Mouse (Mus musculus) megakaryocyte, embryonic 14.5 days (primary cell): Measurements from ENCODE around the gene Phf21b. TPM values are rescaled to one million over a fixed set of nuclear protein-coding genes. Genes with fewer than 3 reads are reported as not detected.
A peak's percentile ranks its signal among the peaks of the same experiment; 100 is the strongest.

ENCODE experiments used
- H3K27me3 ChIP-seq: replicated peaks from 2 replicates; pipeline ENCODE3; 2012; ENCODE audit warnings: inconsistent platforms
- H3K36me3 ChIP-seq: replicated peaks from 2 replicates; pipeline ENCODE3; 2012; ENCODE audit warnings: low read length, inconsistent platforms, mixed read lengths
- H3K4me1 ChIP-seq: 2 replicates; pipeline ENCODE4 v1.6.1; 2012; ENCODE audit warnings: inconsistent platforms
- H3K4me3 ChIP-seq: replicated peaks from 2 replicates; pipeline ENCODE3; 2012; ENCODE audit warnings: moderate library complexity, mild to moderate bottlenecking, inconsistent platforms
- H3K9me3 ChIP-seq: 2 replicates; pipeline ENCODE4 v1.6.1; 2012; ENCODE audit warnings: inconsistent platforms
- FLI1 ChIP-seq: IDR thresholded peaks from 2 replicates; pipeline ENCODE4 v1.6.1; 2012; ENCODE audit warnings: low read length, inconsistent platforms, mixed read lengths
- GATA1 ChIP-seq: IDR thresholded peaks from 3 replicates; pipeline ENCODE4 v1.6.1; 2012; ENCODE audit warnings: mixed read lengths, low read length, inconsistent platforms, borderline replicate concordance
- polyA plus RNA-seq: library from polyadenylated mRNA; stranded (reverse); fragments of >175 nt; gene quantifications from 2 replicates; pipeline ENCODE4 v1.2.3, GENCODE M21; 2012; ENCODE audit warnings: low replicate concordance; ENCODE audit not compliant: insufficient read depth

The Phf21b gene
- polyA plus RNA-seq, 1 experiment, result 1.2 TPM

GRCm38 (mm10) chr15:84762712-84763422 lies 93.0 kb downstream of the Phf21b start:
- peaks cover 49% of the 10 kb centered on the region for H3K27me3 ChIP-seq
- no peaks in the 10 kb centered on the region for H3K9me3 ChIP-seq
- no peak overlapping the region for H3K4me3 ChIP-seq
- no peak for TF ChIP-seq GATA1
- no peak for TF ChIP-seq FLI1
- no peaks in the 10 kb centered on the region for H3K36me3 ChIP-seq
- peaks cover 5% of the 10 kb centered on the region for H3K4me1 ChIP-seq

GRCm38 (mm10) chr15:84758493-84758892 lies 97.4 kb downstream of the Phf21b start:
- peaks cover 58% of the 10 kb centered on the region for H3K27me3 ChIP-seq
- no peaks in the 10 kb centered on the region for H3K36me3 ChIP-seq
- H3K4me1 ChIP-seq, result peaks cover 5% of the 10 kb centered on the region
- H3K4me3 ChIP-seq, result no peak overlapping the region
- no peaks in the 10 kb centered on the region for H3K9me3 ChIP-seq
- TF ChIP-seq GATA1, result no peak
- no peak for TF ChIP-seq FLI1

GRCm38 (mm10) chr15:84756426-84756825 lies 99.4 kb downstream of the Phf21b start:
- no peak overlapping the region for H3K4me3 ChIP-seq
- no peak for TF ChIP-seq GATA1
- TF ChIP-seq FLI1, result no peak
- peaks cover 57% of the 10 kb centered on the region for H3K27me3 ChIP-seq
- no peaks in the 10 kb centered on the region for H3K36me3 ChIP-seq
- no peaks in the 10 kb centered on the region for H3K4me1 ChIP-seq
- no peaks in the 10 kb centered on the region for H3K9me3 ChIP-seq

GRCm38 (mm10) chr15:84754987-84755386 lies 100.9 kb downstream of the Phf21b start:
- Histone ChIP-seq H3K4me3 (no peak overlapping the region), H3K9me3 (no peaks in the 10 kb centered on the region), H3K36me3 (no peaks in the 10 kb centered on the region), H3K27me3 (peaks cover 51% of the 10 kb centered on the region), H3K4me1 (no peaks in the 10 kb centered on the region)
- TF ChIP-seq GATA1 (no peak), FLI1 (no peak)

GRCm38 (mm10) chr15:84745831-84746230 lies 110.0 kb downstream of the Phf21b start:
- Histone ChIP-seq H3K4me1 (no peaks in the 10 kb centered on the region), H3K4me3 (no peak overlapping the region), H3K27me3 (peaks cover 32% of the 10 kb centered on the region), H3K9me3 (no peaks in the 10 kb centered on the region), H3K36me3 (no peaks in the 10 kb centered on the region)
- TF ChIP-seq FLI1, result no peak
- TF ChIP-seq GATA1, result no peak

GRCm38 (mm10) chr15:84744308-84744707 lies 111.5 kb downstream of the Phf21b start:
- H3K4me1 ChIP-seq, result no peaks in the 10 kb centered on the region
- no peaks in the 10 kb centered on the region for H3K9me3 ChIP-seq
- TF ChIP-seq GATA1, result no peak
- no peak for TF ChIP-seq FLI1
- no peaks in the 10 kb centered on the region for H3K36me3 ChIP-seq
- peaks cover 36% of the 10 kb centered on the region for H3K27me3 ChIP-seq
- H3K4me3 ChIP-seq, result no peak overlapping the region

- no peaks in the 10 kb centered on the region for H3K36me3 ChIP-seq
- peaks cover 36% of the 10 kb centered on the region for H3K27me3 ChIP-seq
- H3K9me3 ChIP-seq, result no peaks in the 10 kb centered on the region
- no peak for TF ChIP-seq GATA1
- no peak for TF ChIP-seq FLI1
- no peaks in the 10 kb centered on the region for H3K4me1 ChIP-seq
- H3K4me3 ChIP-seq, result no peak overlapping the region
Observed at GRCm38 (mm10) chr15:84743347-84743746, 112.5 kb downstream of the Phf21b start.

GRCm38 (mm10) chr15:84741573-84741972 lies 114.3 kb downstream of the Phf21b start:
- H3K4me3 ChIP-seq, result peak overlapping the region; percentile 19
- peaks cover 42% of the 10 kb centered on the region for H3K27me3 ChIP-seq
- no peaks in the 10 kb centered on the region for H3K36me3 ChIP-seq
- no peak for TF ChIP-seq FLI1
- no peak for TF ChIP-seq GATA1
- no peaks in the 10 kb centered on the region for H3K4me1 ChIP-seq
- H3K9me3 ChIP-seq, result no peaks in the 10 kb centered on the region

- TF ChIP-seq GATA1, result no peak
- H3K4me1 ChIP-seq, result no peaks in the 10 kb centered on the region
- peaks cover 29% of the 10 kb centered on the region for H3K27me3 ChIP-seq
- H3K4me3 ChIP-seq, result no peak overlapping the region
- H3K9me3 ChIP-seq, result no peaks in the 10 kb centered on the region
- no peaks in the 10 kb centered on the region for H3K36me3 ChIP-seq
Observed at GRCm38 (mm10) chr15:84738246-84738645, 117.6 kb downstream of the Phf21b start.

GRCm38 (mm10) chr15:84736994-84737346 lies 118.9 kb downstream of the Phf21b start:
- Histone ChIP-seq H3K27me3 (peaks cover 36% of the 10 kb centered on the region), H3K9me3 (no peaks in the 10 kb centered on the region), H3K4me1 (no peaks in the 10 kb centered on the region), H3K4me3 (no peak overlapping the region), H3K36me3 (no peaks in the 10 kb centered on the region)
- no peak for TF ChIP-seq GATA1
- TF ChIP-seq FLI1, result no peak
